In genomic region chr6:3319378-3319777, GRCm38 (mm10) we compare ENCODE assay signal across 18 mouse cellular contexts.
"Had no signal": no experiment of that assay in that cellular context is flagged by ENCODE, and none has a peak within 500 bp of the region (broad histone marks: within the 10 kb centered on the region; RNA-seq: fewer than 3 reads in every experiment).

No protein-coding gene starts in this region.

- H3K9ac ChIP-seq: liver, embryonic 12.5 days; liver, embryonic 14.5 days; midbrain, embryonic 12.5 days; neural tube, embryonic 13.5 days; neural tube, embryonic 15.5 days; stomach, embryonic 15.5 days had no signal

- H3K36me3 ChIP-seq: liver, embryonic 12.5 days; midbrain, embryonic 10.5 days; midbrain, embryonic 12.5 days; neural tube, embryonic 13.5 days; neural tube, embryonic 15.5 days; stomach, embryonic 15.5 days had no signal

- ATAC-seq: liver, embryonic 12.5 days; midbrain, embryonic 16.5 days had no signal

- H3K27me3 ChIP-seq: liver, embryonic 12.5 days; midbrain, embryonic 12.5 days; neural tube, embryonic 13.5 days; neural tube, embryonic 15.5 days; stomach, embryonic 15.5 days had no signal

- H3K4me1 ChIP-seq: liver, embryonic 12.5 days; midbrain, embryonic 10.5 days; midbrain, embryonic 12.5 days; neural tube, embryonic 13.5 days; neural tube, embryonic 15.5 days; stomach, embryonic 15.5 days had no signal

- H3K4me3 ChIP-seq: liver, embryonic 12.5 days; midbrain, embryonic 10.5 days; midbrain, embryonic 12.5 days; myocyte; neural tube, embryonic 13.5 days; neural tube, embryonic 15.5 days; stomach, embryonic 15.5 days had no signal

- H3K27ac ChIP-seq: liver, embryonic 12.5 days; liver, embryonic 14.5 days; midbrain, embryonic 10.5 days; midbrain, embryonic 12.5 days; neural tube, embryonic 13.5 days; neural tube, embryonic 15.5 days; stomach, embryonic 15.5 days; stomach, postnatal 0 days had no signal

- H3K9me3 ChIP-seq: liver, embryonic 12.5 days; midbrain, embryonic 12.5 days; neural tube, embryonic 13.5 days; neural tube, embryonic 15.5 days; stomach, embryonic 15.5 days had no signal

- DNase-seq: lung, adult 18-20 months; midbrain, embryonic 14.5 days; retina, postnatal 1 day; right cerebral cortex, adult 18-20 months; right cerebral cortex, postnatal 25 days; thymus, adult 2 months; thymus, postnatal 25 days; thymus, postnatal 4 days had no signal

- H3K4me2 ChIP-seq: liver, embryonic 12.5 days; midbrain, embryonic 12.5 days; neural tube, embryonic 13.5 days; neural tube, embryonic 15.5 days; stomach, embryonic 15.5 days had no signal
